Mouse (Mus musculus): ENCODE measurements at regions not wholly inside any gene's neighbourhood (a gene's known extent, or its start where the extent isn't known, plus 50 kb on each side); places are given as distances from the start of the nearest gene placed in this dataset.

- Histone ChIP-seq H3K4me3 (replicated peaks; ENCODE audit: low read depth, low read length) (no peak overlapping the region), H3K27ac (replicated peaks; ENCODE audit: low read depth, low read length) (no peak overlapping the region), H3K36me3 (ENCODE audit: control insufficient read depth, insufficient read depth, low read length) (no peaks in the 10 kb centered on the region), H3K9ac (replicated peaks; ENCODE audit: low read length) (no peak overlapping the region), H3K9me3 (ENCODE audit: control insufficient read depth, low read length) (no peaks in the 10 kb centered on the region), H3K4me1 (ENCODE audit: control insufficient read depth, insufficient read depth, low read length) (no peaks in the 10 kb centered on the region), H3K4me2 (ENCODE audit: low read length) (no peak overlapping the region), H3K27me3 (ENCODE audit: control insufficient read depth, insufficient read depth, low read length) (no peaks in the 10 kb centered on the region)
- DNase-seq: no peak
- ATAC-seq (ENCODE audit: low FRiP score, low TSS enrichment): no peak
- WGBS: 72% methylated on average over 3 of the region's 3 CpGs
Measured at GRCm38 (mm10) chr16:97234321-97234720, 63.8 kb upstream of the Dscam start.

GRCm38 (mm10) chr16:97239626-97240025 lies 69.1 kb upstream of the Dscam start:
- H3K4me3 ChIP-seq (replicated peaks; ENCODE audit: low read depth, low read length): no peak overlapping the region

DNA sequence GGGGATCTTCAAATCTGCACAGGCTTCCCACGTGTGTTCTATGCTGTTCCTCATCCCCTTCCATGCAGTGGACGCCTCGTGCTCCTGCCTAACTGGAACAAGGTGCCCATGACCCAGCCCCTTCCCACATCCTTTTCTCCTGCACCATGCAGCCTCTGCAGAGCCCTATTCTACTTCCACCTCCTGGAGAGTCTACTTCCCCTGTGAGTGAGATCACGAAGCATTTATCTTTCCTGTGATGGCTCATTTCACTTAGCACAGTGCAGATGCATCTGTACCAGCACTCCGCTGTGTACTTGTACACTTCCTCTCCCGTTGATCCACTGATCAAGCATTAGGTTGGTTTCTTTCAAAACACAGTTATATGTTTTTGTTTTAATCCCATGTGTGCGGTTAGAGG lies 69.5 kb upstream of the Dscam start:
- H3K4me2 ChIP-seq (ENCODE audit: low read length): no peak overlapping the region
- H3K9ac ChIP-seq (replicated peaks; ENCODE audit: low read length): no peak overlapping the region
- no peaks in the 10 kb centered on the region for H3K9me3 ChIP-seq (ENCODE audit: control insufficient read depth, low read length)
- no peaks in the 10 kb centered on the region for H3K36me3 ChIP-seq (ENCODE audit: control insufficient read depth, insufficient read depth, low read length)
- H3K27ac ChIP-seq (replicated peaks; ENCODE audit: low read depth, low read length): no peak overlapping the region
- ATAC-seq (ENCODE audit: low FRiP score, low TSS enrichment): no peak
- no peaks in the 10 kb centered on the region for H3K4me1 ChIP-seq (ENCODE audit: control insufficient read depth, insufficient read depth, low read length)
- no peak for DNase-seq
- WGBS: 86% methylated on average over 7 of the region's 7 CpGs
- H3K27me3 ChIP-seq (ENCODE audit: control insufficient read depth, insufficient read depth, low read length): no peaks in the 10 kb centered on the region
- no peak overlapping the region for H3K4me3 ChIP-seq (replicated peaks; ENCODE audit: low read depth, low read length)

More at GRCm38 (mm10) chr16:97239626-97240025, 69.1 kb upstream of the Dscam start:
- DNase-seq (no peak), ATAC-seq (ENCODE audit: low FRiP score, low TSS enrichment) (no peak)
- Histone ChIP-seq H3K27ac (replicated peaks; ENCODE audit: low read depth, low read length) (no peak overlapping the region), H3K9ac (replicated peaks; ENCODE audit: low read length) (no peak overlapping the region), H3K27me3 (ENCODE audit: control insufficient read depth, insufficient read depth, low read length) (no peaks in the 10 kb centered on the region), H3K36me3 (ENCODE audit: control insufficient read depth, insufficient read depth, low read length) (no peaks in the 10 kb centered on the region), H3K9me3 (ENCODE audit: control insufficient read depth, low read length) (no peaks in the 10 kb centered on the region), H3K4me1 (ENCODE audit: control insufficient read depth, insufficient read depth, low read length) (no peaks in the 10 kb centered on the region), H3K4me2 (ENCODE audit: low read length) (no peak overlapping the region)
- WGBS: 85% methylated on average over 5 of the region's 5 CpGs

GRCm38 (mm10) chr16:97240859-97241360 lies 70.4 kb upstream of the Dscam start:
- Histone ChIP-seq H3K9me3 (ENCODE audit: control insufficient read depth, low read length) (no peaks in the 10 kb centered on the region), H3K4me2 (ENCODE audit: low read length) (no peak overlapping the region), H3K27me3 (ENCODE audit: control insufficient read depth, insufficient read depth, low read length) (no peaks in the 10 kb centered on the region), H3K9ac (replicated peaks; ENCODE audit: low read length) (no peak overlapping the region), H3K4me3 (replicated peaks; ENCODE audit: low read depth, low read length) (no peak overlapping the region), H3K4me1 (ENCODE audit: control insufficient read depth, insufficient read depth, low read length) (no peaks in the 10 kb centered on the region), H3K36me3 (ENCODE audit: control insufficient read depth, insufficient read depth, low read length) (no peaks in the 10 kb centered on the region), H3K27ac (replicated peaks; ENCODE audit: low read depth, low read length) (no peak overlapping the region)
- 63% methylated on average over 8 of the region's 8 CpGs for WGBS
- ATAC-seq (ENCODE audit: low FRiP score, low TSS enrichment) (no peak), DNase-seq (no peak)

DNA sequence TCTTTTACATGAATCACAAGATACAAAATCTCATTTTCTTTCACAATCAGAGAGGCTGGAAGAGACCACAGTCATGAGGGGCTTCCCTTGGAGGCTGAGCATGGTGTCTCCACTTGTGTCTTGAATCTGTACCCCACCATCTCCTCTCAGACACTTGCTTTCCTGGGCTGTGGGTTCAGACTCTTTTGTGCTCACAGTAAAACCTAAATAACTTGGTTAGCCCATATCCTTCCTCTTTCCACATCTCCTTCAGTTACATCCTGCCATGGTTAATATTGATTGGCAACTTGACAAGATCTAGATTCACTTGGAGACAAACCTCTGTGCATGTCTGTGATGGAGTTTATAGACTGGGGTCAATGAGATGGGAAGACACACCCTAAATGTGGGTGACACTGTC lies 71.1 kb upstream of the Dscam start:
- DNase-seq: no peak
- H3K27ac ChIP-seq (replicated peaks; ENCODE audit: low read depth, low read length): no peak overlapping the region
- H3K4me3 ChIP-seq (replicated peaks; ENCODE audit: low read depth, low read length): no peak overlapping the region
- no peaks in the 10 kb centered on the region for H3K9me3 ChIP-seq (ENCODE audit: control insufficient read depth, low read length)
- no peak overlapping the region for H3K9ac ChIP-seq (replicated peaks; ENCODE audit: low read length)
- no peaks in the 10 kb centered on the region for H3K27me3 ChIP-seq (ENCODE audit: control insufficient read depth, insufficient read depth, low read length)
- ATAC-seq (ENCODE audit: low FRiP score, low TSS enrichment): no peak
- no peak overlapping the region for H3K4me2 ChIP-seq (ENCODE audit: low read length)
- H3K4me1 ChIP-seq (ENCODE audit: control insufficient read depth, insufficient read depth, low read length): no peaks in the 10 kb centered on the region
- H3K36me3 ChIP-seq (ENCODE audit: control insufficient read depth, insufficient read depth, low read length): no peaks in the 10 kb centered on the region

- Histone ChIP-seq H3K4me1 (ENCODE audit: control insufficient read depth, insufficient read depth, low read length) (no peaks in the 10 kb centered on the region), H3K27me3 (ENCODE audit: control insufficient read depth, insufficient read depth, low read length) (no peaks in the 10 kb centered on the region), H3K4me3 (replicated peaks; ENCODE audit: low read depth, low read length) (no peak overlapping the region), H3K9ac (replicated peaks; ENCODE audit: low read length) (no peak overlapping the region), H3K36me3 (ENCODE audit: control insufficient read depth, insufficient read depth, low read length) (no peaks in the 10 kb centered on the region), H3K4me2 (ENCODE audit: low read length) (no peak overlapping the region), H3K9me3 (ENCODE audit: control insufficient read depth, low read length) (no peaks in the 10 kb centered on the region), H3K27ac (replicated peaks; ENCODE audit: low read depth, low read length) (no peak overlapping the region)
- ATAC-seq (ENCODE audit: low FRiP score, low TSS enrichment): no peak
- DNase-seq: no peak
- 75% methylated on average over 6 of the region's 6 CpGs for WGBS
Measured at GRCm38 (mm10) chr16:97250488-97250887, 79.9 kb upstream of the Dscam start.

- Histone ChIP-seq H3K9me3 (ENCODE audit: control insufficient read depth, low read length) (no peaks in the 10 kb centered on the region), H3K27me3 (ENCODE audit: control insufficient read depth, insufficient read depth, low read length) (no peaks in the 10 kb centered on the region), H3K9ac (replicated peaks; ENCODE audit: low read length) (no peak overlapping the region), H3K36me3 (ENCODE audit: control insufficient read depth, insufficient read depth, low read length) (no peaks in the 10 kb centered on the region), H3K4me3 (replicated peaks; ENCODE audit: low read depth, low read length) (no peak overlapping the region), H3K4me2 (ENCODE audit: low read length) (no peak overlapping the region), H3K4me1 (ENCODE audit: control insufficient read depth, insufficient read depth, low read length) (no peaks in the 10 kb centered on the region), H3K27ac (replicated peaks; ENCODE audit: low read depth, low read length) (no peak overlapping the region)
- no peak for ATAC-seq (ENCODE audit: low FRiP score, low TSS enrichment)
- 86% methylated on average over 1 of the region's 1 CpGs for WGBS
- DNase-seq: no peak
Measured at GRCm38 (mm10) chr16:97252551-97252950, 82.0 kb upstream of the Dscam start.

DNA sequence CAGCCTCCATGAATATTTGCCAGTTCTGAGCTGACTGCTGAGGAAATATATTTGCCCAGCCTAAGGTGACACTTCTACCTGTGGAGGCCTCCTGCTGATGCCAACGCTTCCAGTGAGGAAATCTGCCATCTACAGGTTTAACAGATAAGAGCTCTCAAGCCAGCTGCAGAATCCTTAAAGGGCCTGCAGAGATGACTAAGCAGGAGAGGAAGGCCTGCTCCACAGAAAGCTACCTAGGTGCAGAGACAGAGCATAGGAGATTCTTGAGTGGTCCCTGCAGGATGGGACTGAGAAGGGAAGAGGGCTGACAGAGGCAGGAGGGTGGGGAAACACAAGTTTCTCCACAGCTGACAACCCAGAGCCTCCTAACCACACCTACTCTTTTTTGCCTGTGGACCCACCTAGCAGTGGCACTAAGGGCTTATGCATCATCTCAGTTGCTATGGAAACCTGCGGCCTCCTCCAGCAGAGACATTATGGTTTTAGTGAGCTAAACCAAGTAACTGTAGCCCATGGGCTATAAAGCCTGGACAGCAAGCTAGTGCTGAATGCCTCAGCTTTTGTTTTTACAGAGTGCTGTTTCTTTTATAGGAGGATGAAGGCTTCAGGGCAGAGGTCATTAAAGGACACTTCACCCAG lies 82.6 kb upstream of the Dscam start:
- Histone ChIP-seq H3K4me3 (replicated peaks; ENCODE audit: low read depth, low read length) (no peak overlapping the region), H3K9me3 (ENCODE audit: control insufficient read depth, low read length) (no peaks in the 10 kb centered on the region), H3K27ac (replicated peaks; ENCODE audit: low read depth, low read length) (no peak overlapping the region), H3K36me3 (ENCODE audit: control insufficient read depth, insufficient read depth, low read length) (no peaks in the 10 kb centered on the region), H3K4me2 (ENCODE audit: low read length) (no peak overlapping the region), H3K4me1 (ENCODE audit: control insufficient read depth, insufficient read depth, low read length) (no peaks in the 10 kb centered on the region), H3K9ac (replicated peaks; ENCODE audit: low read length) (no peak overlapping the region), H3K27me3 (ENCODE audit: control insufficient read depth, insufficient read depth, low read length) (no peaks in the 10 kb centered on the region)
- 48% methylated on average over 2 of the region's 2 CpGs for WGBS
- ATAC-seq (ENCODE audit: low FRiP score, low TSS enrichment) (no peak), DNase-seq (peak; percentile 46)

- 0 out of 2 replicates have a peak, but pooled peaks cover 7% of the 10 kb centered on the region for H3K4me1 ChIP-seq (ENCODE audit: control insufficient read depth, insufficient read depth, low read length)
- H3K27me3 ChIP-seq (ENCODE audit: control insufficient read depth, insufficient read depth, low read length): no peaks in the 10 kb centered on the region
- no peak overlapping the region for H3K27ac ChIP-seq (replicated peaks; ENCODE audit: low read depth, low read length)
- 86% methylated on average over 6 of the region's 6 CpGs for WGBS
- H3K4me3 ChIP-seq (replicated peaks; ENCODE audit: low read depth, low read length): no peak overlapping the region
- no peak overlapping the region for H3K4me2 ChIP-seq (ENCODE audit: low read length)
- DNase-seq: peak; percentile 35
- no peak for ATAC-seq (ENCODE audit: low FRiP score, low TSS enrichment)
- H3K9me3 ChIP-seq (ENCODE audit: control insufficient read depth, low read length): no peaks in the 10 kb centered on the region
- no peak overlapping the region for H3K9ac ChIP-seq (replicated peaks; ENCODE audit: low read length)
- no peaks in the 10 kb centered on the region for H3K36me3 ChIP-seq (ENCODE audit: control insufficient read depth, insufficient read depth, low read length)
Measured at GRCm38 (mm10) chr16:97258821-97259220, 88.3 kb upstream of the Dscam start.

Data from midbrain, embryonic 14.5 days (tissue).